Mouse (Mus musculus) layer of hippocampus, adult 11-12 months (tissue): ENCODE measurements around the gene Man2a1.

Source experiments
- DNase-seq: peaks from one replicate; pipeline ENCODE4 v3.0.0; 2022; ENCODE audit warnings: low spot score

Man2a1 gene

DNA sequence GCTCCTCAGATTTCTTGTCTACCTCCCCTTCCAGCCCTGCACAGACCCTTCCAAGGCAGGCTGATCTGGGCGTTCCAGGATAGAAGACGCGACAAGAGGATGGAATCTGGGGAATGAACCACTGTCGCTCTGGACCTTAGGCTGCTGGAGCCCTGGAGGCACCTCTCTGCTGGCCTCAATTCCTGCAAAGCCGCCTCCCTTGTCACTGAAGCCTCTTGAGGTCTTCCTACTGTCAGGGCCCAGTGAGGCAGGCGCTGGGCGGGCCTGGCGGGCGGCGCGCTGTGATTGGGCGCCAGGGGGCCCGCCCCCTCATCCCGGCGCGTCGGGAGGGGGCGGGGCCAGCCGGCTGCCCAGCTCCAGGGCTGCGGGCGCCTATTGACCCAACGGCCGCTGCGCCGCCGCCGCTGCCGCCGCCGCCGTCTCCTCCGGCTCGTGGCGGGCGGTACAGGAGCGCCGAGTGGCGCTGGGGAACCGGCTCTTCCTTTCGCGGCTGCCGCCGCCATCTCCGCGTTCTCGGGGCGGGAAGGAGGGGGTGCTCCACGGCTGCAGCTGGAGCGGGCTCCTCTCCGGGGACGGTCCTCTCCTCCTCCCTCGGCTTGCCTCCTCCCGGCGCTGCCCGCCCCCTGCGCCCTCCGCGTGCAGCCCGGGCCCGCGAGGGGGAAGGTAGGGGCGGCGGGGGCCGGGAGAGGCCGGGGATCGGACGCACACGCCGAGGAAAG lies at the start of gene Man2a1:
TSS of gene Man2a1 (plus strand) at position 365 of the 719 bp plus-strand sequence.
- peak; percentile 88 for DNase-seq

DNA sequence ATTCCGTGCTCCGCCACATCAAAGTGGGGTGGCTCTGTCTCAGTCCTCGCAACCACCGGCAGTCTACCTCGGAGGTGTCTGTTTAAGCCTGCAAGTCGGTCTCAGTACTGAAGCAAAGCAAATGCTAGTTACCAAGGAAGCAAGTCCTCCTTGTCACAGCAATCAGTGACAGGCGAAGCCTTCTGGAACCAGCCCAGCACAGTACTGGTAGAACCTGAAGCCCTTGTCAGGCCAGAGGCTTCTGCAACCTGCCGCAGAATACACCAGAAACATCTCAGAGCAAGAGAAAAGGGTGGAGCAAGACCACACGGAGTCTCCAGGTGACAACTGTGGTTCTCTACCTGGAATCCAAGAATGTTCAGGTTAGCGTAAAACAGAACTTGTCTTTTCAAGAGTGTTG lies 47.2 kb upstream of the Man2a1 start:
- no peak for DNase-seq

DNA sequence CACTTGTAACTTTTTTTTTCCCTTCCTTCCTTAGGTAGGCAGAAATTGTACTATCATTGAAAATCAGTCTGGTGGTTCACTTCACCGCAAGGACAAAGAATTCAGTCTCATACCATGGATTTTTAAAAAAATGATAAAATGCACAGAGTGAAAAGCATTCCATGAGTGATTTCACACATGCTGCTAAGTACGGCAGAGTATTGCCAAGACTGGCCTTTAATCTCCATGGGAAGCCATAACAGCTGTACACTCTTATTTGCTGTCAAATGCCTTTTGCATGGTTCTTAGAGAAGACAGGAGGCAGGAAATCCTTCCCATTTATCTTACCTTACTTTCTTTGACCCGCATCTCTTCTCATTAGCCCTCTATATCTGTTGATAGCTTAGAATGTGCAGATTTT lies 45.6 kb upstream of the Man2a1 start:
- DNase-seq: no peak

DNA sequence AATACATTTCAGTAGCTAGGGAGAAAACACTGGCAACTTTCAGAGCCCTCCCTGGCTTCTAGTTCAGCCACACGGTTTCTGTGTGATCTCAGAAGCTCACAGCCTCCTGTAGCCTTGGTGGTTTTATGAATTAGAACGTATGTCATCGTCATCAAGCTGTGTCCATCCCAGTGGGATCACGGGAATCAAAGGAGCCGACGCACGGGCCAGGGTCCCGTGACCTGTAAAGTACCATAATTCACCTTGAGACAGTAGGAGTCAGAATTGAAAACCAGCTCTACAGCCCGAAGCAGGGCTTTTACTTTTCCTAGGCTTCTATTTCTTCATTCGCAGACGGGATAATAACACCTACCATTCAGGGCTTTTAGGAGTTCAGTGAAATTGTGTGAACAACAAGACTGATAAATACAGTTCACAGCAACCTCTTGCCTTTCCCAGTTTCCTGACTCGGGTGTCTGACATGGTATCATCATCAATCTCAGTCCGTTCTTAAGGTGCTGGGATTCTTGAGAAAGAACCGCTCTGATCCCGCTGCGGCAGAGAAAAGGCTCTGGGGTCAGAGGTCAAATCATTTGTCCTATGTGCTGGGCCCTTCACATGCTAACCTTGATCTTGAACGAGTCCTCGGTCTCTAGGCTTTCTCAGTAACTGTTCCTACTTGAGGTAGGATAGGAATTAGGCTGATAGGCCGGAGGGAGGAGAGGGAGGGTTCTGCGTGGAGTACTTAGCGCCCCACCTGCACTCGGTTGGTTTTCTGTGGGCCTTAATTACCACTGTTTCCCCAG lies 43.7 kb upstream of the Man2a1 start:
- DNase-seq: no peak

DNA sequence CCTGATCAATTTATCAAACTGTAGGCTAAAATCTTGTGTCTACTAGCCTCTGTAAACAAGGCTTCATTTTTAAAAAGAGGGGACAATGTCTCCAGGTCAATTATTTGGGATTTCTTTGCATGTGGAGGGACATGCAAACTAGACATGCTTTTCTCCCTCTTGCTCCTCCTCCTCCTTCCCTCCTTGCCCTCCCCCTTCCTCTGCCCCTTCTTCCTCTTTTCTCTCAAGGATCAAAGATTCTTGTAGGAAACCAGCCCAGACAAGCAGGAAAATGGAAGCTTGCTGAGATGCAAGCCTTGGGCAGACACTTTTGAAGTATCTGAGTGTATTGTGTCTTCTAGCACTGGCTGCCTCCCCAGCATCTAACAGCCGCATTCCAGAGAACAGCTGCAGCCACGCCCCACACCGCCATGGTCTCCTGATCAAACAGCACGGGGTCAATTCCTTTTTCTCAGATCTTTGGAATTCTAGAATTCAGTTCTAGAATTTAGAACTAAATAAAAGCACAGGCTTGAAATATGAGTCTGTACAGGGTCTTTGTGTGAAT lies 41.5 kb upstream of the Man2a1 start:
- no peak for DNase-seq

DNA sequence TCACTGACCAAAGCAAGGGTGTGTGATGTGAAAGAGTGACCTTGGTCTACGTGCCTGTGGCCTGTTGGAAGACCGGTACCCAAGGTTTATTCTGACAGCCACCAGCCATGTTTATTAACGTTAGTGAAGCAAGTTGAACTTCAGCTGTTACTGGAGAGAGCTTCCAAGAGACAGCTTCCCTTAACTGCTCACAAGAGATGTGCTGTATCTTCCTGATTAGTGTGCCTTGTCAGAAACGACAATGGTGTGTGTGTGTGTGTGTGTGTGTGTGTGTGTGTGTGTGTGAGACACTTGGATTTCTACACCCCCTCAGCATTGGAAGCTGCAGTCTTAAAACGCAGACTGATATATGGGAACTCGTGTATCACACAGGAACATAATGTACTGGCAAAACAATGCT lies 34.1 kb upstream of the Man2a1 start:
- no peak for DNase-seq

DNA sequence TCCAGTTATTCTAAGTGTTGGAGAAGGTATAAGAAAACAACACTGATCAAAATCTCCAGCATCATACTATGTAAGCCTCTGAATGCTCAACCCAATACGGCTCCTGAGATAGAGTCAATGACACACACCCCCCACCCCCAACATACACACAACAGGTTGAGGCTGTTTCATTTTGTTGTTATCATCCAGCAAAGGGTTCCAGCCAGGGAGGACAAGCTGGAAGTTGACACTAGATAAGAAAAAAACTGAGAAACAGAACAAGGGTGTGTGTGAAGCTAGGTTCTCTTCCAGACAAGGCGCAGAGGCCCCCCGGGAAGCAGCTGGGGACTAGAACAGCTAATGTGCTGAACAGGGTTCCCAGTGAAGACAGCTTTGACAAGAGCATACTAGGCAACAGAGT lies 33.0 kb upstream of the Man2a1 start:
- no peak for DNase-seq

DNA sequence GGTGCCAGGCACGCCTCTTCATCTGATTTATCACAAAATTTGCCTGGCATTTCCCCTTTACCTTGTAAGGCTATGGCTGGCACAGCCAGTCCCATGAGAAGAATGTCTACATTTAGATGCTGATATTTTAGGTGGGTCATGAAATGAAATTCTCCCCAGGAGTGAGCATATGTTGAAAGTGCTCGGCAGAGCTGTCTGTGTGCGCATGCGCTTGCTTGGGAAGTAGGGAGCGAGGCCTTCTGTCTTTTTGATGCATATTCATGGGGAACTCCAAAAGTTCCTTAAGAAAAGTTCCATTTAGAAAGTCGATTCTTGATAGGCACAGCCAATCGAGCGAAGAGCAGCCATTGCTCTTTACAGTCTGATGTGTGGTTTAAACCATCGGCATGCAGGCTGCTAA lies 26.6 kb upstream of the Man2a1 start:
- no peak for DNase-seq

DNA sequence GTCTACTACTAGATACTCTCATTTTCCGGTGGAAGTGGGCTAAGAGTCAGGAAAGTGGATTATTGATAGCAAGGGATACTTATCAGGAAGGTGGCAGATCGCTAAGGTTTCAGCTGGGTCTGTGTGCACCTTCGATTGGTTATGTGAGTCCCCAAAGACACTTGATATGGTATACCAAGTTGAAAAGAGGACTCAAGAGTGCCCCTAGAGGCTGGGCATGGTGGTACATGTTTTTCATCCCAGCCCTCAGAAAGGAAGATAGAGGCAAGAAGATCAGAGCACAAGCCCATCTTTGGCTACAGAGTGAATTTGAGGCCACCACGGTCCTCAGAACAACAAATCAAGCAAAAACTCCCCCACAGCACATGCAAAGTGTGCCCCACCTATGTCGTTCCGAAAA lies 25.3 kb upstream of the Man2a1 start:
- no peak for DNase-seq

DNA sequence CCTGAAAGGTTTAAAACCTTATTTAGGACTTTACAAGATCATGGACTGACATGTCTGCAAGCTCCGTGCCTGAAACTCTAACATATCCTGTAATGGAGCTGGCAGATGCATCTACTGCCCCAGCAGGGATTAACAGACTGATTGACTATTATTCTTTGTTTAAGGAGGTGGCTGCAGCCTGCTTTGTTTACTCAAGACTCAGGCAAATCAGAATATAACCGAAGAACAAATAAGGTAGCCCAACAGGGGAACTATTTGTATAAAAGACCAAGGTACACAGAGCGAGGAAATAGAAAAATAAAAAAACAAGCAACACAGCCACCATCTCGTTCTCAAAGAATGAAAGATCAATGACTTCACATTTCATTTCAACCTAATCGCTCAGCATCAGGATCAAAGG lies 23.1 kb upstream of the Man2a1 start:
- no peak for DNase-seq

DNA sequence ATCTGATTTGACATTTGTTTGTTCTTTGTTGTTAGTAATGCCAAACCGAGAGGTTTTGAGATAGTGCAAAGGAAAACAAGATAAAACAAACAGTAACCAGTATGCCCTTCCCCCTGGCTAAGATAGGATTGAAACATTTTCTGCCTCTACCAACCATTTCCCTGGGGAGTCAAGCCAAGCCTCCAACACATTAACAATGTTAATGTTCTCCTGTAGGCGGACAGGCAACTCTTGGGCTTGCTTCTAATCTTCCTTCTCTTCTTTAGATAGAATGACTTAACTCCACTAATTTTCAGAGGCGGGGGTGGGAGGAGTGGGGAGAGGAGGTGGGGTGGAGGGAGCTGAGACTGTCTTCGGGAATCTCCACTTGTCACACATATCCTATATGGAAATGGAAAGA lies 22.2 kb upstream of the Man2a1 start:
- DNase-seq: no peak

DNA sequence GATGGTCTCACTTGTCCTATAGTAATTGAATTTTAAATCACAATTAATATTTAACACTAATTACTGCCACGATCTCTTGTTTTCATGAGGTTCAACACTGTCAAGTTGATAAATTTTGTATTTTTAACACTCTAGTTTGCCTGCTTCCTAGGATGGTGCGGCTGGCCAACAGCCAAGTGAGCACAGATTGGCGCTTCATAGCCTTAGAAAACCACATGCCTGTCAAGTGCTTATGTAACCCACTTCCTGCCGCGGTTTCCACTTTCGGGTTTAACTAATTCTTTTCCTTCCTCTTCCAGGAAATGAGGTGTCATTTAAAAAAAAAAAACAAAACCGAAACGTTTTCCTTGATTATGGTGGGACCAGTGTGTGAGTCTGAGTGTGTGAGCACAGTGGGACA lies 20.8 kb upstream of the Man2a1 start:
- DNase-seq: peak; percentile 76

DNA sequence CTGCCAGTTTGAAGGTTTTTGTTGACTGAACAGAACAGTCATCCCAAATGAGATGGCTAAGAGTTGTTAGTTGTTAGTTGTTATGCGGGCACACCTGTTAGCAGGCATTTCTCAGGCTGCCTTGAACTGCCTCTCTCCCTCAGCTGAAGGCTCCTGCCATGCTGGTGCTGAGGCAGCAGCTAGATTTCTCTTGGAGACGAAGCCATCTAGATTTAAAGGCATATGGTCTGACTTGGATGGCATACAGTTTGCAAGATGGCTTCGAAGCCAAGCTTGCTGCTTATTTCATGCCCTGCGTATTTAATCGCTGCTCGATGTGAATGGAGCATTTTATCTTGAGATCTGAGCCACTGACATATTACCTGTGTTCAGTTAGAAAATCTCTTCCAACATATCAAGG lies 19.4 kb upstream of the Man2a1 start:
- peak; percentile 19 for DNase-seq

DNA sequence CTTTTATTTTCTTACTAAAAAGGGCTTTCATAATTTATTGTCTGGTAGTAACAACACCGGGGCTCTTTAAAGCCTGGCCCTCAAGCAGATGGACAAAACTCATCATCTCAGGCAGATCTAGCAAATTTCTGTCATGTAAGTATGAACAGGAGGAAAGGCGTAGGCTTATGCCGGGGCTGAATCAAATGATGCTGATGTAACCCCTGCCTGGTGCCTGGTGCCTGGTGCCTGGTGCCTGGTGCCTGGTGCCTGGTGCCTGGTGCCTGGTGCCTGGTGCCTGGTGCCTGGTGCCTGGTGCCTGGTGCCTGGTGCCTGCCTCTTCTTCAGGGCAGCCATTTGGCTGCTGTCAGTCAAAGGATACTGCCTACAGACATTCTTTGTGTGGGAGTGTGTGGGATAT lies 18.6 kb upstream of the Man2a1 start:
- DNase-seq: peak; percentile 40

DNA sequence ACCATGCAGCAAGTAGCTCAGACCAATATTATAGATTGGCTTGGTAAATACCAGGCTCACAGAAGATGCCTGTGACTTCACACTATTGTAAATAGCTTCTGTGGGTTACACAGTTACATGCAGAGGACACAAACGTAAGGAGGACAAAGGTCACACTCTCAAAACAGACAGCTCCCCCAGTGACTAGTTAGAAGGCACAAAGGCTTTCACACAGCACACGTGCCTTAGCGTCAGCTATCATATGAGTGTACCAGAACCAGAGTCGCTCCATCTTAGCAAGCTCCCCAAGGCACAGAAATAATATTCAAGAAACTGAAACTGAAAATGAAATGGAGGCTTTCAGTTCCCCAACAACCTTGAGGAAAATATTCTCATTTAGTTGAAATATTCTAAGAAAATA lies 10.1 kb upstream of the Man2a1 start:
- DNase-seq: no peak

DNA sequence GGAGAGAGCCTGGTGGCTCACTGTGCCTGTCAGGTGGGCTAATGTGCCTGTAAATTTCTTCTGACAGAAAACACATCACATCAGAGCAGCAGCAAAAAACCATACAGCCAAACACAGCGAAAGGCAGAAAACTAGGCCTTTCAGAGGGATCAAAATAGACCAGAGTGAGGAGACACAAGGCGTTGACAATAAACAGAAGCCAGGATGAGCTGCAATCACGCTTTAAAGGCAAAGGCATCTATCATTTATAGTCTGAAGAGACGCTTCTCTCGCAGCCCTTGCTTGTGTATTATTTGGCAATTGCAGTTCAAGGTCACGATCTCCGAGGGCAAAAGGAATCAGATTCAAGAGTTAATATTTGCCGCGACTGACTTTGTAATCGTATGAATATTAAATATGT lies 9.2 kb upstream of the Man2a1 start:
- DNase-seq: no peak

DNA sequence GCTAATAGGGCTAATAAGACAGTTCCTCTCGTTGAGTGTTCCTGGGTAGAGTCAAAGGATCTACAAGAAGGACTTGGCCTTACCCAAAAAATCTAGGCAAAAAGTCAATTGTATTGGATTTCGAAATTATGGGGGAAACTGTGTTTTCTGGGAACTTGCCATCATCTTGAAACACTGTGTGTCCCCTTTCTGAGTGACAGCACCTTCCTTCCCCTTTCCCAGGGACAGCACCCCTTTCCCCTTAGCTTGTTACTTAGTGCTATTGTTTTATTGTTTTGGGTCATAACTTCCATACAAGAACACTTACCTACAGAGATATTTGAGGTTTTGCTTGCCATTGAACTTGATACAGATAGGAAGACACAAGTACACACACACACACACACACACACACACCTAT lies 8.2 kb upstream of the Man2a1 start:
- no peak for DNase-seq

DNA sequence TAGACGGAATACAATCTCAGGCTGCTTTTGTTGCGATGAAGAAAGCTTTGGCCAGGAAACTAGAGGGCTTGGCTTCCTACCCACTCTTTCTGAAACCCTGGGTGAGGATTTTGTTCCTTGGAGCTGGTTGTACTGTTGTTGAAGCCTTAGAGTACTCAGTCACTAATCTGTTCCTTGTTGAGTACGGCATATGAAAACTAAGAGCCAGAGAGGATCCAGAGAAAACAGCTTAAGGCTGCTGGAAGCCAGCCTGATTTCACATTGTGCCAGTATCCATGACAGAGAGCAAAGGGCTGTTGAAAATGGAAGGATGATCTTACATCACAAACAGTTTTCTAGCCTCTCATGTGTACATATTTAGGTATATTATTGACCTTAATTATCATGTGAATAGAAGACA lies 7.7 kb upstream of the Man2a1 start:
- no peak for DNase-seq

DNA sequence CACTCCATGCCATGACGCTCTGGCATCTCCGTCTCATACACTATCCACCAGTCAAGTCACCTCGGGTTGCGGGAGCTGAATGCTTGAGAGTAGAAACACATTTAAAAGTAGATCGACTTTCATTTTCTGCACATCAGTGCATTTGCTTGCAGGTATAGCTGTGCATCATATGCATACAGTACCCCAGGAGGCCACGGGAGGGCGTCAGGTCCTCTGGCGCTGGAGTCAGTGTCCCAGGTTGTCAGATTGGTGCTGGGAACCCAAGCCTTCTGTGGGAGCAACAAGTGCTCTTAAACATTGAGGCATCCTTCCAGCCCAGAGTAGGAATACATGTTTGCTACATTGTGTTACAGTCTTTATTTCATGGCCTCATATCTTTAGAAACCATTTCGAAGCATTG lies 2.8 kb upstream of the Man2a1 start:
- DNase-seq: no peak

DNA sequence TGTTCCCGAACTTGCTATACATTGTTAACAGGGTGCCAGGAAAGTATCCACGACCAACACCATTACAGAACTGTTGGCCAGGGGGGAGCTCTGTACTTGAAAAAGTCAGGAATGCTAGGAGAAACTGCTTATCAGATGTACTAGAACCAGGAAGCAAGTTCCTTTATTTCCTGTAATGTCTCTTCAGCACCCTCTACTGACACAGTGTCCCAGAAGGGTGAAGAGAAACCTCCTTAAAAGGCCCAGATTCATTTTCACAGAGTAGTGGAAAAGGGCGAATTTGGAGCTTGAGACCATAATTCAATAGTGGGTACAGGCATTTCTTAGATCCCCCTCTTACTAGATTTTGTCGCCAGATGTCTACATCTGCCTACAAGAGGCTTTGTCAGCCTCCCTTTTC lies 620 bp upstream of the Man2a1 start:
- peak; percentile 60 for DNase-seq

DNA sequence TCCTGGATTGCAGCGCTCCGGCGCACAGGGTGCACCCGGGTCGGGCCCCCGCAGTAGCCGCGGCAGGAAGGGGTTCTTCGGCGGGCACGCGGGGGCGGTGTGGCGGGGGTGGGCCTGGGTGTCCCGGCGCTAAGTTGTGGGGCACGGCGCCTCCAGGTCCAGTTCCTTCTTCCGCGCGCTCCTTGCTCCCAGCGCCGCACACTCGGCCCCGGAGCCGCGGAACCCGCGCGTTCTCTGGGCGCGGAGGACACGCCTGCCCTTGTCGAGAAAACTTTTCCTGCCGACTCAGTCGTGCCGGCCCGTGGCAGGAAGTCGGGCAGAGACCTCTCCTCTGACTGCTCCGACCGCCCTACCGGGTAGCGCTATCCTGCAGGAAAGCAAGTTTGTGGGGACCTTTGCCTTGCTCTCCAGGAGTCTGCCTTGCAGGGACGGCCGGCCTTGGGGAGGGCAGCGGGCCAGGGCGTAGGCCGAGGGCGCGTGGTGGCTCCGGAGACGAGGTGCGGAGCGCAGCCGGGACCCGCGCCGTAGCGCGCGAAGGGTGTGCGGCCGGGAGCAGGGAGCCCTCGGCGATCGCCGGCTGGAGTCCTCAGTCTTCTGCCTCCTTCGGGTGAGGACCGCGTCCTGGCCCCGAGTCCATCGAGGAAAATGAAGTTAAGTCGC lies 685 bp downstream of the Man2a1 start:
- peak; percentile 27 for DNase-seq

DNA sequence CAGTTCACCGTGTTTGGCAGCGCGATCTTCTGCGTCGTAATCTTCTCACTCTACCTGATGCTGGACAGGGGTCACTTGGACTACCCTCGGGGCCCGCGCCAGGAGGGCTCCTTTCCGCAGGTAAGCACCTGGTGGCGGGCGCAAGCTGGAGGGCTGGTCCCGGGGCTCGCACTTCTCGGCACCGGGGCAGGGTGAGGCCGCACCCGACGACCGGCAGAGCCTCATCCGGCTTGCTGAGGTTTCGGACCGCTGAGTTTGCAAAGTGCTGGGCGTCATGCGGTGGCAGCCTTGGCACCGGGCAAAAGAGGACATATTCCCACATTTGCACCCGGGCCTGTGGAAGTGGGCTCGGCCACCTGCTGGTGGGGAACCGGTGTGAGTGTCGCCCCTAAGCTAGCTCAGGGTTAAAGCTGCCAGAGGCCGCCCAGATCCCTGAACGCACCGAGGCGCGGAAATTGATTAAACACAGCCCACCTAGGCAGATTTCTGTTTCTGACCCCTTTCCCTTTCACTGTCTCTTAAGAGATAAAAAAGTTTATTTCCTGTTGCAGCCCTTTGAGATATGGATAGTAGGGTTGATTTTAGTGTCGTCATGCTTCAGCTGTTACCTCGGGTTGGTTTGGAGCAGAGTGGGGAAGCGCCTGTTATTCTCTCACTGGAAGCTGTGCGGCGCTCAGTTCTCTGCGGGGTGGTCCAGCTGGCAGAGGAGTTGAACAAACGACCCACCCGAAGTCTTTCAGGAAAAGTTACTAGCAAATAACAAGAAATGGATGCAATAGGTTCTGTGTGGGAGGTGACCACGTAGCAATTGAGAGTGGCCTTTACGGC lies 1.4 kb downstream of the Man2a1 start:
- peak; percentile 47 for DNase-seq
